Mouse (Mus musculus) embryonic fibroblast, embryonic 13.5 days (primary cell): ENCODE data around the gene Gm48552.

ENCODE experiments used
- CTCF ChIP-seq: IDR thresholded peaks from 2 replicates; pipeline ENCODE4 v1.5.1; 2011; ENCODE audit warnings: mild to moderate bottlenecking, control low read depth, low read length, moderate library complexity, borderline replicate concordance; ENCODE audit not compliant: insufficient read depth
- POLR2A ChIP-seq: IDR thresholded peaks from 2 replicates; pipeline ENCODE4 v1.6.1; 2011; ENCODE audit warnings: low read depth, mild to moderate bottlenecking, control low read depth, low read length, moderate library complexity

DNA sequence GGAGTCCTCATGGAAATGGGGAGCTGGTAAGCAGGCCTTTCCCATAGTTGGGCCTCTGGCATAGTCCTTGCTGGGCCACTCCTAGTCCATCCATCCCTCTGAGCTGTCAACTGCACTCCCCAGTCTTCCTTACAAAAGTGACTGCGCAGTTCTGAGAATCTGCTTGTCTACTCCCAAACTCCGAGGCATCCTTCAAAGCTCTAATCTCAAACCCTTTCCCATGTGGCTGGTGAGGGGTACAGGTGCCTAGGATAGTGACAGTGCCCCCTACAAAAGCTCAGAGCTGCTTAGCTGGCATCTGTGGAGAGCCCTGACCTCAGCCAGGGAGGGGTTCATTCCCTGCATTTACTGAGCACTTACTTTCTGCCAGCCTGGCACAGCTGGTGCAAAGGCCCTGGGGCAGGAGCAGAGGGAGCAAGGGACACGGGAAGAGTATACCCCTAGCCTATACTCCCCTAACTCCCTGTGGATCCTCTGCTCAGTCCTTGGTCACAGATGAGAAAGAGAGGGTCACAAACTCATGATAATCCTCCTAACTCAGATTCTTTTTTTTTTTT lies 33.9 kb downstream of the Gm48552 start:
- TF ChIP-seq CTCF, result no peak
- TF ChIP-seq POLR2A, result no peak
